Mouse (Mus musculus): Measurements from ENCODE around the gene Vdr.

The Vdr gene

GRCm38 (mm10) chr15:97830253-97830787 is 80.1 kb downstream of the Vdr start:
- DNase-seq (ENCODE audit: low read depth, low spot score), result no peak

- DNase-seq (ENCODE audit: low read depth, low spot score), result no peak
Measured at GRCm38 (mm10) chr15:97829432-97829831, 81.0 kb downstream of the Vdr start.

- no peak for DNase-seq (ENCODE audit: low read depth, low spot score)
Measured at GRCm38 (mm10) chr15:97828901-97829338, 81.5 kb downstream of the Vdr start.

- DNase-seq (ENCODE audit: low read depth, low spot score), result no peak
Measured at GRCm38 (mm10) chr15:97828221-97828842, 82.1 kb downstream of the Vdr start.

GRCm38 (mm10) chr15:97827401-97827800 is 83.0 kb downstream of the Vdr start:
- DNase-seq (ENCODE audit: low read depth, low spot score), result no peak

- DNase-seq (ENCODE audit: low read depth, low spot score), result no peak
Measured at GRCm38 (mm10) chr15:97826588-97827261, 83.7 kb downstream of the Vdr start.

GRCm38 (mm10) chr15:97825941-97826587 is 84.4 kb downstream of the Vdr start:
- DNase-seq (ENCODE audit: low read depth, low spot score), result no peak

- DNase-seq (ENCODE audit: low read depth, low spot score), result no peak
Measured at GRCm38 (mm10) chr15:97825071-97825940, 85.1 kb downstream of the Vdr start.

- DNase-seq (ENCODE audit: low read depth, low spot score), result no peak
Measured at GRCm38 (mm10) chr15:97824042-97824441, 86.4 kb downstream of the Vdr start.

- no peak for DNase-seq (ENCODE audit: low read depth, low spot score)
Measured at GRCm38 (mm10) chr15:97823479-97823878, 87.0 kb downstream of the Vdr start.

- no peak for DNase-seq (ENCODE audit: low read depth, low spot score)
Measured at GRCm38 (mm10) chr15:97822545-97823228, 87.7 kb downstream of the Vdr start.

GRCm38 (mm10) chr15:97821983-97822363 is 88.5 kb downstream of the Vdr start:
- no peak for DNase-seq (ENCODE audit: low read depth, low spot score)

GRCm38 (mm10) chr15:97821321-97821982 is 89.0 kb downstream of the Vdr start:
- no peak for DNase-seq (ENCODE audit: low read depth, low spot score)

GRCm38 (mm10) chr15:97819937-97820336 is 90.5 kb downstream of the Vdr start:
- DNase-seq (ENCODE audit: low read depth, low spot score), result no peak

GRCm38 (mm10) chr15:97816199-97816994 is 94.0 kb downstream of the Vdr start:
- no peak for DNase-seq (ENCODE audit: low read depth, low spot score)

GRCm38 (mm10) chr15:97815254-97815653 is 95.2 kb downstream of the Vdr start:
- no peak for DNase-seq (ENCODE audit: low read depth, low spot score)

GRCm38 (mm10) chr15:97814703-97815102 is 95.7 kb downstream of the Vdr start:
- no peak for DNase-seq (ENCODE audit: low read depth, low spot score)

GRCm38 (mm10) chr15:97813452-97814204 is 96.8 kb downstream of the Vdr start:
- DNase-seq (ENCODE audit: low read depth, low spot score), result no peak

GRCm38 (mm10) chr15:97812875-97813274 is 97.6 kb downstream of the Vdr start:
- no peak for DNase-seq (ENCODE audit: low read depth, low spot score)

Measured in c-Kit-negative CD71-positive TER-119-positive erythroid progenitor cells, embryonic 14.5 days (primary cell).